Mouse (Mus musculus): ENCODE data around the gene Clec4a4. TPM values are rescaled to one million over a fixed set of nuclear protein-coding genes. Genes with fewer than 3 reads are reported as not detected.
"Not testable (repeated sequence)": the region's sequence is repeated elsewhere in the genome, so short reads cannot be mapped to it uniquely, and the experiment has no call there.

The Clec4a4 gene
- total RNA-seq (2015; ENCODE audit: low replicate concordance): 2.9 TPM in 1 of 2 replicates, not detected in the other
- not detected in 2 replicates for total RNA-seq (2017; ENCODE audit: low replicate concordance)

DNA sequence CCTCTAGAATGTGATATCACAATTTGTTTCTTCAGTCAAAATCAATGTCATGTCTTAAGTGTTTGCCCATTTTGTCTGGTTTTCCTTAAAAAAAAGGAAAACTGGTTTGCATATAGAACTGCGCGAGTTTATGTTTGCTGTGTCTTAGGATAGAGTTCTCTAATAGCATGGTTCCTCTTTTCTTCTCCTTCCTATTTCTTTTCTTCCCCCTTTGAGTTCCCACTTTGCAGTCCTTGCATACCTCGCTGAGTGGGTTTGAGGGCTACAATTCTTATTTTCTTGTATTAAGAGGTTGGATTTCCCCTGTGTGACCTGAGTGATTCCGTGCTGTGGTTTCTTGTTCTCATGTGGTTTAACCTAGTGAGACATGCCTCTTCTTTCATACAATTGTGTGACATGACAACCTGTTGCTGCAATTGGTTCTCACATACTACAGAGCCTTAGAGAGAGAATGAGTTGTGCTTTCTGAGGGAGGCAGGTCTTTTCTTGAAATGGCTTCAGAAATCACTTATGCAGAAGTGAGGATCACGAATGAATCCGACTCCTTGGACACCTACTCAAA, at the start of gene Clec4a4:
TSS of gene Clec4a4 (plus strand) at position 492 of the 562 bp plus-strand sequence.
- ATAC-seq (replicated peaks; ENCODE audit: low FRiP score, poor library complexity, severe bottlenecking): no peak

DNA sequence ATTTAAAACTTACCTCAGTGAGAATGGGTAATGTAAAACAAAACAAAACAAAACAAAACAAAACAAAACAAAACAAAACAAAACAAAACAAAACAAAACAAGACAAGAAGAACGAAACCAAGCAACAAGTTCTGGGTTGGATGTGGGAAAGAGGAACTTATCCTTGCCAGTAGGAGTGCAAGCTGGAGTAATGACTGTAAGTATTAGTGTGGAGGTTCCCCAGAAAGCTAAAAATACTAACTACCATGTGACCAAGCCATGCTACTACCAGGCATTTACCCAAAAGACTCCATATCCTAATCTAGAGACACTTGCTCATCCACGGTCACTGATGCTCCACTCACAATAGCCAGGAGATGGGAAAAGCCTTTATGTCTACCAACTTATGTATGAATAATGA, 43.4 kb upstream of the Clec4a4 start:
- no peak for ATAC-seq (replicated peaks; ENCODE audit: low FRiP score, poor library complexity, severe bottlenecking)

DNA sequence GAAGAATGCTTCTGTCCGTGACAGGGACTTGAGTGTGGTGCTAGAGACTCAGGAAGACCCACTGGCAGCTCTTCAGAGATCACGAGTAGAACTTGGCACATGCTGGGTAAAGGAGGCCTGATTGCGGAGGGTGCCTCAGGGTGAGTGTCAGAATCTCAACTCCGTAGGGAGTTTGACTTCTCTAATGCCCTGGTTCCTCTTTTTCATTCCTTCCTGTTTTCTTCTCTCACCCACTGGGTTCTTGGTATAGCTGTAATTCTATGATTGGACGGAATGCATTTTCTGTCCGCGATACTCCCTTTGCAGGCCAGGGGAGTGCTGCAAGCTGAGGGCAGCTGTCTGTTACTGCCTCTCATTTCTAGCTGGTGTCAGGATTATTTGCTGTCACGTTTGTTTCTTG, 37.8 kb upstream of the Clec4a4 start, which contains the start of gene Clec4a3:
TSS of gene Clec4a3 (plus strand) at position 115 of the 400 bp plus-strand sequence.
- ATAC-seq (replicated peaks; ENCODE audit: low FRiP score, poor library complexity, severe bottlenecking): no peak

DNA sequence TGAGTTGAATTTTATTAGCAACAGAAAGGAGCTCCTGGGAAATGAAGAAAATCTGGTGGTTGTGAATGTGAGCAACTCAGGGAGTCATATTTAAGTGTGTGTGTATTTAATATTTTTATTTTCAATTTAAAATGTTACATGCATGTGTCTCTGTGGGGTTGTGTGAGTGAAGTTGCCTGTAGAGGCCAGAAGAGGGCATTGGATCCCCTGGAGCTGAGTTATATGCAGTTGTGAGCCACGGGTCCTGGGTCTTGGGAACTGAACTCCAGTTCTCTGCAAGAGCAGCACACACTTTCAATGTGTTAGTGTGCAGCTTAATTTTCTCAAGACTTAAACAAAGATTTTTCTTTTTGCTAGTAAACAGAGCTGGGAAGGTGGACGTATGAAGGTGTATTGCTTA, 25.6 kb upstream of the Clec4a4 start:
- no peak for ATAC-seq (replicated peaks; ENCODE audit: low FRiP score, poor library complexity, severe bottlenecking)

DNA sequence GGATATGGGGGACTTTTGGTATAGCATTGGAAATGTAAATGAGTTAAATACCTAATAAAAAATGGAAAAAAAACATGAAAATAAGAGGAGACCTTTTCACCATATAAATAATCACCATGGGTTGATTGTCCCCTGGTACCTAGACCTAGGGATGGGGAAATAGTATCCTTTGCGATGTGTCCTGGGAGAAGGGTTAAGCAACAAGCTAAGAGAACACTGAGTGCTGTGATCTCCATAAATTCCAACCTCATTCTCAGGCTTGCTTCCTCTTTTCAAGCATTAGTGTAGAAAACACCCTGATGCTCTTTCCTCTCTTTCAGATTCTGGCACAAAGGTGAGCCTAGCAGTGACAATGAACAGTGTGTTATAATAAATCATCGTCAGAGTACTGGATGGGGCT, 21.1 kb upstream of the Clec4a4 start:
- no peak for ATAC-seq (replicated peaks; ENCODE audit: low FRiP score, poor library complexity, severe bottlenecking)

DNA sequence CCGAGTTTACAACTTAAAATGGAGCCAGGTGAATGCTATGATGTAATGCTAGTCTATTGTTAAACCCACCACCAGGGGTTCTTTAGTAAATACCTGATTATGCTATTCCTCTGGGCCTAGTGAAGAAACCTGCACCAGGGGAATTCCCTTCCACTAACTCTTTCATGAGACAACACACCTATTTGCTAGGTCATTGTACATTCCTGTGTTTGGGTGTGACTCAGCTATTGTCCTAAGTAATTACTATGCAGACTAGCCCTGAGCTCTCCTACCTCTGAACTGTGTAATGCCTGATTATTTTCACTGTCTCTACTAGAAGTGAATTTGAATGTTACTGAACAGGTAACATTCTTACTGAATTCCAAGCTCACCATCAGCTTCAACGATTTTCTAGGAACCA, 14.5 kb downstream of the Clec4a4 start:
- ATAC-seq (replicated peaks; ENCODE audit: low FRiP score, poor library complexity, severe bottlenecking): not testable (repeated sequence)

DNA sequence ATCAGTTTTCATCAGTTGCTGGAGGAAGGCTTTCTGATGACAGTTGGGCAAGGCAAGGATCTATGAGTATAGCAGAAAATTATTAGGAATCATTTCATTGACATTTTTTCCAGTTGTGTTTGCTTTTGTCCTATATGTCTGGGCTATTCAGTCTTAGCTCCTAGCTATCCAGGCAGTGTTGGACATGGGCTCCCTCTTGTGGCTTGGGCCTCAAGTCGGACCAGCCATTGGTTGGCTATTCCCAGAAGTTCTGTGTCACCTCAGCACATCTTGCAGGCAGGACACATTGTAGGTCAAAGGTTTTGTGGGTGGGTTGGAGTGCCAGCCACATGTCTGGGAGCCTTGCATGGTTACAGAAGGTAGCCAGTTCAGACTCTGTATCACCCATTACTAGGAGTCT, 15.4 kb downstream of the Clec4a4 start:
- no peak for ATAC-seq (replicated peaks; ENCODE audit: low FRiP score, poor library complexity, severe bottlenecking)

DNA sequence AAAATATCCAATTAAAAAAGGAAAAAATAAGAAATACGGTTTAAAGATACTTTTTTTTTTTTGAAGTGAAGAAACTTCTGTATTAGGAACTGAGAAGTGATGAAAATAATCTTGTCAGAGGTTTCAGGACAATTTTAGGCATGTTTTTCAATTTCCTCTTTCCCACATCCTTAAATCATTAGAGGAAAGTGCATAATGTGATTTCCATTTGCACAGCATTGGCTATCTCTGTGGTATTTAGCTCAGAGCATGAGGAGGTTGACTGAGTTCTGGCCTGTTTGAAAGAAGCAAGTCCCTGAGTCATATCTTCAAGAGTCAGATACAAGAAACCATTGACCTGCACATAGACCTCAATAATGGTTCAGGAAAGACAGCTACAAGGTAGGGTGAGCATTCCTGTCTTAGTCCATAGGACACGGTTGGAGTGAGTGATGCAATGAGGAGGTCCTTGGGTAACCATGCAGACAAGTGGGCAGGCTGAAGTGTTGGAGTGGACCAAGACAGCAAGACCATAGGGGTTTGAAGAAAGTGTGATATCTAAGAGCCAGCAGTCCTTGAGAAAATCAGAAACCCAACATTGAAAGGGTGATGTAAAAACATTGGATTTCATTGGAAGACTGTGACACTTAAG, 59.7 kb downstream of the Clec4a4 start, which contains the start of gene Clec4b1:
TSS of gene Clec4b1 (plus strand) at position 221 of the 631 bp plus-strand sequence.
- ATAC-seq (replicated peaks; ENCODE audit: low FRiP score, poor library complexity, severe bottlenecking): no peak

Other genes starting within 250 kb of the Clec4a4 start
- 9.4 and 13.4 TPM in 2 replicates for gene Slc2a3, start 188.7 kb upstream of the Clec4a4 start, total RNA-seq (2015; ENCODE audit: low replicate concordance)
- gene Slc2a3, start 188.7 kb upstream of the Clec4a4 start, total RNA-seq (2017; ENCODE audit: low replicate concordance): 9.4 and 10.8 TPM in 2 replicates
- gene Foxj2, start 170.5 kb upstream of the Clec4a4 start, total RNA-seq (2015; ENCODE audit: low replicate concordance): 9.4 and 17.6 TPM in 2 replicates
- 5.2 and 9.2 TPM in 2 replicates for gene Foxj2, start 170.5 kb upstream of the Clec4a4 start, total RNA-seq (2017; ENCODE audit: low replicate concordance)
- 1.3 and 1.4 TPM in 2 replicates for gene C3ar1, start 134.2 kb upstream of the Clec4a4 start, total RNA-seq (2015; ENCODE audit: low replicate concordance)
- 0.26 TPM in 1 of 2 replicates, not detected in the other for gene C3ar1, start 134.2 kb upstream of the Clec4a4 start, total RNA-seq (2017; ENCODE audit: low replicate concordance)
- 15.1 and 22.7 TPM in 2 replicates for gene Necap1, start 115.9 kb upstream of the Clec4a4 start, total RNA-seq (2015; ENCODE audit: low replicate concordance)
- gene Necap1, start 115.9 kb upstream of the Clec4a4 start, total RNA-seq (2017; ENCODE audit: low replicate concordance): 8.4 and 18.9 TPM in 2 replicates
- gene Clec4a1, start 68.5 kb upstream of the Clec4a4 start, total RNA-seq (2015; ENCODE audit: low replicate concordance): 36.9 and 48.7 TPM in 2 replicates
- gene Clec4a1, start 68.5 kb upstream of the Clec4a4 start, total RNA-seq (2017; ENCODE audit: low replicate concordance): 6.4 and 11.0 TPM in 2 replicates
- 25.2 and 26.0 TPM in 2 replicates for gene Clec4a3, start 37.9 kb upstream of the Clec4a4 start, total RNA-seq (2015; ENCODE audit: low replicate concordance)
- gene Clec4a3, start 37.9 kb upstream of the Clec4a4 start, total RNA-seq (2017; ENCODE audit: low replicate concordance): 8.1 and 20.3 TPM in 2 replicates
- gene Clec4b1, start 59.6 kb downstream of the Clec4a4 start, total RNA-seq (2015; ENCODE audit: low replicate concordance): 5.0 and 23.9 TPM in 2 replicates
- 4.8 TPM in 1 of 2 replicates, not detected in the other for gene Clec4b1, start 59.6 kb downstream of the Clec4a4 start, total RNA-seq (2017; ENCODE audit: low replicate concordance)
- gene Clec4a2, start 116.1 kb downstream of the Clec4a4 start, total RNA-seq (2015; ENCODE audit: low replicate concordance): 38.2 and 49.0 TPM in 2 replicates
- gene Clec4a2, start 116.1 kb downstream of the Clec4a4 start, total RNA-seq (2017; ENCODE audit: low replicate concordance): 16.3 and 45.9 TPM in 2 replicates
- 3.4 TPM in 1 of 2 replicates, not detected in the other for gene Clec4b2, start 182.5 kb downstream of the Clec4a4 start, total RNA-seq (2015; ENCODE audit: low replicate concordance)
- 1.3 and 4.8 TPM in 2 replicates for gene Clec4b2, start 182.5 kb downstream of the Clec4a4 start, total RNA-seq (2017; ENCODE audit: low replicate concordance)
- 5.4 TPM in 1 of 2 replicates, not detected in the other for gene Clec4n, start 239.5 kb downstream of the Clec4a4 start, total RNA-seq (2015; ENCODE audit: low replicate concordance)
- 4.2 TPM in 1 of 2 replicates, not detected in the other for gene Clec4n, start 239.5 kb downstream of the Clec4a4 start, total RNA-seq (2017; ENCODE audit: low replicate concordance)